Mouse (Mus musculus): ENCODE results near the gene Gm13757.
"Not testable (repeated sequence)": the region's sequence is repeated elsewhere in the genome, so short reads cannot be mapped to it uniquely, and the experiment has no call there.

Gm13757 gene

DNA sequence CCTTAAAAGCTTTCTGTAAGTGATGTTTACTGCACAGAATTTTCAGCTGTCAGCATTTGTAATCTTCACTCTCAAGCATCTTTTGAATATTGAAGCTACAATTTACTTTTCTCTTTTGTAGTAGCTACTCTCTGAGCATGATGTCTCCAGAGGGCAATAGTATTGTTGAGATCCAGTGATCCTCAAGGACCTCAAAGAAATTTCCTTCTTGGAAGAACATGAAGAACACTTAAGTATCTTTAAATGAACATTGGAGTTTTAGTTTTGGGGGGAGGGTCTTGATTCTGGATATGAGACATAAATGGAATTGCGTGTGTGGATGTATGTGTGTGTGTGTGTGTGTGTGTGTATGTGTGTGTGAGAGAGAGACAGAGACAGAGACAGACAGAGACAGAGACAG is at the start of gene Gm13757:
Gm13757 (minus strand) TSS at position 101 of the 400 bp plus-strand sequence.
- no peak for DNase-seq (ENCODE audit: low read depth, low spot score)

DNA sequence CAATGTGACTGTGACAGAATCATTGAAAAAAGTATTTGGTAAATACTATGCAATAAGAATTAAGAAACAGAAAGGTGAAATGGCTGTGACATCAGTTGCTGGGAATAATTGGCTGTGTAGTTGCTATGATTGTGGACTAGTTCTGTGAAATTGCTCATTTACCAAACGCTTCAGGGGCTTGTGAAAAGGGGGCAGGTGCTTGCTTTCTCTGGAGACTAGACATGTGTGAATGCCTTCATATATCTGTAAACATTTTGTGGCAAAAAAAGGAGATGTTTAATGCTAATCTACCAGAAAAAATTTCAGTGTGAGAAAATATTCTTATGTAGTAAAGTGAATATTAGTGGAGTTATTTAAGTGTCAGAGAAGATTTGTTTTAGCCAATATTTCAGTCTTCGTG is 44.1 kb upstream of the Gm13757 start, which contains the start of gene Olfr1185-ps1:
Olfr1185-ps1 (plus strand) TSS at position 301 of the 400 bp plus-strand sequence.
- no peak for DNase-seq (ENCODE audit: low read depth, low spot score)

DNA sequence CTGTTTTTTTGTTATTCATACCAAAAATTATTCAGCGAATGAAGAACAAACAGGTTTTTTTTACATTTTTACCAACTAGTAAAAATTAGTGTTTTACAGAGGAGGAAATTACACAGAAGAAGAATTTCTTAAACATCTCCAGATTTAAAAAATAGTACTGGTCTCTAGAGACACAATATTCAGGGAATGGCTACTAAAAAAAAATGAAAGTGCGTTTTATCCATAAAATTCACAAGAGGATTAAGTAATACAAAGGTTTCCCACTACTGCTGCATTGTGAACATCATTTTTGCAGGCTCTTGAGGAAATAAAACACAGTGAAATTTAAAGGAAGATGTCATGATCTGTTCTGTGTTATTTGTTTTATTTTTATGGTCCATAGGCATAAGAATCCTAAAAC is 34.4 kb upstream of the Gm13757 start, which contains the start of gene Olfr1184:
Olfr1184 (plus strand) TSS at position 301 of the 400 bp plus-strand sequence.
- no peak for DNase-seq (ENCODE audit: low read depth, low spot score)

DNA sequence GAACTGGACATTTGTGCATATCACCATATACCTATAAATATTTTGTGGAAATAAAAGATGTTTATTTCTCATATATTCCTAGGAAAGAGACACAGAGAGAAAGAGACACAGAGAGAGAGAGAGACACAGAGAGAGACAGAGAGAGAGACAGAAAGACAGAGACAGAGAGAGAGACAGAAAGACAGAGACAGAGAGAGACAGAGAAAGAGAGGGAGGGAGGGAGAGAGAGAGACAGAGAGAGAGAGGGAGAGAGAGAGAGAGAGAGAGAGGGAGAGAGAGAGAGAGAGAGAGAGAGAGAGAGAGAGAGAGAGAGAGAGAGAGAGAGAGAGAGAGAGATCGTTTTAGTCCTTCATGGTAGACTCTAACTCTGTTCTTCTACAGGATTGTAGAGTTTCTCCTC is 5.6 kb upstream of the Gm13757 start, which contains the start of gene Olfr1183:
Olfr1183 (plus strand) TSS at position 301 of the 400 bp plus-strand sequence.
- not testable (repeated sequence) for DNase-seq (ENCODE audit: low read depth, low spot score)

DNA sequence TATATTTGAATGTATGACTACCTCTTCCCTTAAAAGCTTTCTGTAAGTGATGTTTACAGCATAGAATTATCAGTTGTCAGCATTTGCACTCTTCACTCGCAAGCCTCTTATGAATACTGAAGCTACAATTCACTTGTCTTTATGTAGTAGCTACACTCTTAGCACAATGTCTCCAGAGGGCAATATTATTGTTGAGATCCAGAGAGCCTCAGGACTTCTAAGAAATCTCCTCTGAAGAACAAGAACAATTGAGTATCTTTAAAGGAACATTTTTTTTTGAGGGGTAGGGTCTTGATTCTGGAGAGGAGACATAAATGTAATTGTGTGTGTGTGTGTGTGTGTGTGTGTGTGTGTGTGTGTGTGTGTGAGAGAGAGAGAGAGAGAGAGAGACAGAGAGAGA is 22.9 kb downstream of the Gm13757 start, which contains the start of gene Olfr1181:
Olfr1181 (minus strand) TSS at position 101 of the 400 bp plus-strand sequence.
- DNase-seq (ENCODE audit: low read depth, low spot score) = no peak

DNA sequence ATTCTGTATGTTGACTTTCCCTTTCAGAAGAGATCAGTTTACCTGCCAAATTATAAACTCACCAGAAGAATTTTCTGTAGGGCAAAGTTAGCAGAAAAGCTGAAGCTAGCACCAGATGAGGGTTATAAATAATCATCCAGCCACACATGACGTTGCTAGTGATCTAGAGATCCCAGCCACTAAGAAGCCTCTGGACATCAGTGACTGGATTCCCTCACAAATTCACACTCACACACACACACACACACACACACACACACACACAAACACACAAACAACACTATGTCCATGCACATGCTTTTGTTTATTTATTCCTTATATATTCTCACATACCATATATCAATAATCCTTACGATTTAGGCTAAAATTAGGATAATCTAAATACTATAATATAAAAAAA is 29.9 kb downstream of the Gm13757 start, which contains the start of gene Olfr1180:
Olfr1180 (minus strand) TSS at position 101 of the 400 bp plus-strand sequence.
- DNase-seq (ENCODE audit: low read depth, low spot score) = no peak

DNA sequence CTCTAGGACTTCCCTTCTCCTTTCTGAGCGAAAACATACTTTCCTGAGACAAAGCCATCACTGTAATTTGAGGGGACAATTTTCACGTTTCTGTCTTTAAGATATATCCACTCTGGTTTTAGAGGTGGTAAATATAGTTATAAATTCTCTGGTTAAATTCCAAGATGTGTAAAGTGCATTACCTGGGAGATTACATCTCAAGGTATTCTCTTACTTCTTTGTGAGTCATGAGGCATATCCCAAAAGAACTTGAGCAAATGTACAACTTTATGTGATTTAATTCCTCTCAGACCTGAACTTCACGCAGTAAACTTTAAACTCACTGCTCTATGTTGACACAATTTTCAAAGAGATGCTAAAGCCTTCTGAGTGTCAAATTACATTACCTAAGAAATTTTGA is 42.6 kb downstream of the Gm13757 start, which contains the start of gene Olfr1179:
Olfr1179 (minus strand) TSS at position 101 of the 400 bp plus-strand sequence.
- DNase-seq (ENCODE audit: low read depth, low spot score) = no peak

Data from brain, embryonic 18.5 days (tissue).